Mouse (Mus musculus) kidney, embryonic 14.5 days (tissue): ENCODE results near the gene Dach2. TPM values are rescaled to one million over a fixed set of nuclear protein-coding genes. Genes with fewer than 3 reads are reported as not detected.

Source experiments
- ATAC-seq: fragments of 200-750 bp; cut with Nextera tagmentation; 2 replicates; pipeline ENCODE4 v1.8.0; 2017; ENCODE audit warnings: moderate number of reproducible peaks, mild to moderate bottlenecking, moderate TSS enrichment, moderate library complexity; ENCODE audit not compliant: low FRiP score, low TSS enrichment
- H3K27ac ChIP-seq: fragments of 300-500 bp; sonication (generic); 2 replicates; pipeline ENCODE4 v1.5.1; 2014; ENCODE audit warnings: low read depth, mild to moderate bottlenecking, low read length, moderate library complexity, mixed read lengths
- H3K27me3 ChIP-seq: fragments of 300-500 bp; sonication (generic); 2 replicates; pipeline ENCODE4 v1.6.1; 2014; ENCODE audit warnings: mild to moderate bottlenecking, low read length; ENCODE audit not compliant: control insufficient read depth, insufficient read depth
- H3K36me3 ChIP-seq: fragments of 300-500 bp; sonication (generic); 2 replicates; pipeline ENCODE4 v1.6.1; 2014; ENCODE audit warnings: low read length, mixed read lengths; ENCODE audit not compliant: control insufficient read depth, insufficient read depth
- H3K4me1 ChIP-seq: fragments of 300-500 bp; sonication (generic); 2 replicates; pipeline ENCODE4 v1.6.1; 2014; ENCODE audit warnings: low read length, mixed read lengths; ENCODE audit not compliant: control insufficient read depth, insufficient read depth
- H3K4me2 ChIP-seq: fragments of 300-500 bp; sonication (generic); replicated peaks from 2 replicates; pipeline ENCODE4 v1.6.1; 2014; ENCODE audit warnings: low read depth, mild to moderate bottlenecking, low read length
- H3K4me3 ChIP-seq: fragments of 300-500 bp; sonication (generic); 2 replicates; pipeline ENCODE4 v1.5.1; 2014; ENCODE audit warnings: mild to moderate bottlenecking, low read length
- H3K9ac ChIP-seq: fragments of 300-500 bp; sonication (generic); 2 replicates; pipeline ENCODE4 v1.6.1; 2014; ENCODE audit warnings: low read depth, mild to moderate bottlenecking, low read length, moderate library complexity
- H3K9me3 ChIP-seq: fragments of 300-500 bp; sonication (generic); 2 replicates; pipeline ENCODE4 v1.6.1; 2016; ENCODE audit warnings: low read length; ENCODE audit not compliant: control insufficient read depth
- WGBS: fragments of 180-500 bp; shearing (Covaris S2); extraction: QIAGEN DNeasy Blood & Tissue Kit; methylation state at CpG from one replicate; pipeline ENCODE4 v1.1.7; 2014; 5-methylcytosine and 5-hydroxymethylcytosine counted together
- polyA plus RNA-seq: library from polyadenylated mRNA; unstranded; fragments of >200 nt; fragmentation: Nextera tagmentation; extraction: Ambion mirVana; gene quantifications from 2 replicates; pipeline ENCODE4 v1.2.1, GENCODE M21; 2014

Dach2 gene
- polyA plus RNA-seq, 1 experiment from 2014 or later: 10.3 TPM

DNA sequence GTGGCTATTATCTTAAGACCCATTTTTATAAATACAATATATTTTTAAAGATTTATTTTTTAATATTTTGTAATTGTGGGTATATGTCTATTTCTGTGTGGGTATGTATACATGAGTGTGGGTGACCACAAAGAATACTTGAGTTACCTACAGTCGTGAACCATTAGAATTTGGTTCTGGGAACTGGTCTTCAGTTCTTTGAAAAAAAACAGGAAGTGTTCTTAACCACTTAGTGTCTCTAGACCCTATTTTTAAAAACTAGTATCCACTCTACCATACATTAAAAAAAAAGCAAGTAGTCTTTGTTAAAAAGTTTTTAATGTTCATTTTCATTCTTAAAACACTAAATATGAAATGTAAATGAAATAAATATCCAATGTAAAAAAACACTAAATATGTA lies 529.5 kb downstream of the Dach2 start:
- H3K4me3 ChIP-seq: no peak overlapping the region
- ATAC-seq: no peak
- H3K27ac ChIP-seq: no peak overlapping the region
- no peak overlapping the region for H3K4me2 ChIP-seq
- H3K27me3 ChIP-seq: no peaks in the 10 kb centered on the region
- H3K4me1 ChIP-seq: no peaks in the 10 kb centered on the region
- H3K9me3 ChIP-seq: no peaks in the 10 kb centered on the region
- no peak overlapping the region for H3K9ac ChIP-seq
- WGBS: 60% methylated on average over 1 of the region's 1 CpGs
- no peaks in the 10 kb centered on the region for H3K36me3 ChIP-seq

DNA sequence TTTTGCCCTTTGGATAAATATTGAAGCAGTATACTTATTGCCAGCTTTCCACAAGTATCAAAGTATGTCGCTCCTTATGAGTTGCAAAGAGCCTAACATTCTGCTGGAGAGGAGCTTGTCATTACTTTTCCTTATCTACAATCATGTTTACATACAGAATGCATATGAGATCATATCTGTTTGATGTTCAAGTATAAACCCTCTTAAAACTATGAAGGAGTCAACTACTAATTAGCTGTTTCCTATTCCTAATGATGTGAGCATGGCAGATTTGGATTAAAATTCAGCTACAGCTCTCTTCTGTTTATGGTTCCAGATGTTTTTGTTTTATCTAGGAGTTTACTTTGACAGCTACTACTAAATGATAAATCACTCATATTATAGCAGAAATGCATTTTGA lies 535.8 kb downstream of the Dach2 start:
- H3K4me2 ChIP-seq: no peak overlapping the region
- WGBS: 94% methylated on average over 1 of the region's 1 CpGs
- H3K27me3 ChIP-seq: no peaks in the 10 kb centered on the region
- no peaks in the 10 kb centered on the region for H3K9me3 ChIP-seq
- no peak overlapping the region for H3K4me3 ChIP-seq
- H3K27ac ChIP-seq: no peak overlapping the region
- ATAC-seq: no peak
- no peak overlapping the region for H3K9ac ChIP-seq
- H3K4me1 ChIP-seq: no peaks in the 10 kb centered on the region
- no peaks in the 10 kb centered on the region for H3K36me3 ChIP-seq

DNA sequence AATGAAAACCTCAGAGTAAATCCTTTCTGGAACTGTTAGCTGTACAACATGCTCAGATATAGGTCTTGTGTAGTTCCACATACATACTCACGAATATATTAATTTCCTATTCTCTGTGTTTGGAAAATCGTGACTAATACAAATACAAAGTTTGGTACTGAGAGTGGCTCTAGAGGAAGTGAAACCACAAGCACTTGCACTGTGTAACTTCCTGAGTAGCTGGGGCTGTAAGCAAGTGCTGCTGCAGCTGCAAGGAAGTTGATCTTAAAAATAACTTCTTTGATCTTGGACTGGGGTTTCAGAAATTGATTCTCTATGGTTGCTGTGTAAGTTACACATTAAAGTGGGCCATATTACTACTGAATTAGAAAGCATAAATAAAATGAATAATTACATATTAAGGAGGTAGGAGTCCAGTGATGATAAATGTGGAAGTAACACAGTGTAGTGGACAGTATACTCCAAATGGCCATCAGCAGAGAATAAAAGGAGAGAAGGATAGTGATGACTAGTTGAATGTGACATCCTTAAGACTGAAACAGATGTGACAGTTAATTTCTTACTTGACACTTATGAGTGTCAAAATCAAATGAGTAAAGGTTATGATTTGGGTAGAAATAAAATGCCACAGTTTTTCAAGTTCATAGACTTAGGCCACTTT lies 570.7 kb downstream of the Dach2 start:
- H3K27me3 ChIP-seq: no peaks in the 10 kb centered on the region
- no peak for ATAC-seq
- WGBS: 71% methylated on average over 2 of the region's 2 CpGs

More for the DNA sequence above, 570.7 kb downstream of the Dach2 start:
- no peak overlapping the region for H3K4me2 ChIP-seq
- H3K9me3 ChIP-seq: no peaks in the 10 kb centered on the region
- H3K4me3 ChIP-seq: no peak overlapping the region
- H3K27ac ChIP-seq: no peak overlapping the region
- H3K9ac ChIP-seq: no peak overlapping the region
- no peaks in the 10 kb centered on the region for H3K36me3 ChIP-seq
- H3K4me1 ChIP-seq: no peaks in the 10 kb centered on the region

Other genes starting within 250 kb of the Dach2 start
- gene Chm, start 112.0 kb upstream of the Dach2 start, polyA plus RNA-seq: 12.9 and 18.1 TPM in 2 replicates